Mouse (Mus musculus): ENCODE measurements around the gene Fkbp5.

DNA sequence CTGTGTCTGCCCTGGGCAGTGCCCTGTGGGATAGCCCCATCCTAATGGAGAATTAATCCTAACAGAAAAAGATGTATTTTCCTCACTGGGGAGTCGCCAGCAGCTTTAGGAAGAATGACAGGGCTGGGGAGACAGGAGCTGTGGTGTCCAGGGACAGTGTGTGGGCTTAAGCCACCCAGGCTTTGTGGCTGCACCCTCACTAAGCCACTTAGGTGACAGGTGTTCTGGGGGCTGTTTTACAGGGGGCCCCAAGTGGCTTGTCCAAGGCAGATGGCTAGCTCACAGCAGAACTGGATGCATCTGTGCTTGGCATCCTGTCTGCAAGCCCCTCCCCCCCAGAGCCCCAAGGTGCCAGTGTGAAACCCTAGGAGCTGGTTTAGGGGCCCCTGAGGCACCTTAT lies 145.4 kb downstream of the Fkbp5 start:
- no peak for TF ChIP-seq CTCF (IDR thresholded peaks at IDR 0.05; ENCODE audit: extremely low read depth, insufficient read depth, insufficient read length, insufficient replicate concordance)
- no peak for TF ChIP-seq POLR2A (IDR thresholded peaks at IDR 0.05; ENCODE audit: low read depth, low read length)

Measured in spleen, adult 2 months (tissue).